Mouse (Mus musculus) intestine, postnatal 0 days (tissue): ENCODE data around the gene Gap43. TPM values are rescaled to one million over a fixed set of nuclear protein-coding genes. Genes with fewer than 3 reads are reported as not detected.

Experiments used
- ATAC-seq: fragments of 200-750 bp; cut with Nextera tagmentation; 2 replicates; pipeline ENCODE4 v1.8.0; 2017; ENCODE audit warnings: mild to moderate bottlenecking, moderate TSS enrichment, moderate library complexity
- H3K27ac ChIP-seq: fragments of 300-500 bp; sonication (generic); 2 replicates; pipeline ENCODE4 v1.5.1; 2014; ENCODE audit warnings: mild to moderate bottlenecking, low read depth, low read length, moderate library complexity
- H3K27me3 ChIP-seq: fragments of 300-500 bp; sonication (generic); replicated peaks from 2 replicates; pipeline ENCODE4 v1.6.1; 2014; ENCODE audit warnings: low read length, mixed read lengths; ENCODE audit not compliant: control insufficient read depth, insufficient read depth
- H3K36me3 ChIP-seq: fragments of 300-500 bp; sonication (generic); 2 replicates; pipeline ENCODE4 v1.6.1; 2014; ENCODE audit warnings: mild to moderate bottlenecking, moderate library complexity; ENCODE audit not compliant: control insufficient read depth, insufficient read depth
- H3K4me1 ChIP-seq: fragments of 300-500 bp; sonication (generic); replicated peaks from 2 replicates; pipeline ENCODE4 v1.6.1; 2014; ENCODE audit warnings: antibody characterized with exemption, low read length, mixed read lengths; ENCODE audit not compliant: control insufficient read depth, insufficient read depth
- H3K4me2 ChIP-seq: fragments of 300-500 bp; sonication (generic); replicated peaks from 2 replicates; pipeline ENCODE4 v1.6.1; 2014; ENCODE audit warnings: low read depth, mild to moderate bottlenecking, moderate library complexity
- H3K4me3 ChIP-seq: fragments of 300-500 bp; sonication (generic); 2 replicates; pipeline ENCODE4 v1.5.1; 2014; ENCODE audit warnings: low read depth, low read length
- H3K9ac ChIP-seq: fragments of 300-500 bp; sonication (generic); 2 replicates; pipeline ENCODE4 v1.6.1; 2014; ENCODE audit warnings: mild to moderate bottlenecking, low read depth, low read length
- H3K9me3 ChIP-seq: fragments of 300-500 bp; sonication (generic); 2 replicates; pipeline ENCODE4 v1.6.1; 2016; ENCODE audit warnings: mixed run types; ENCODE audit not compliant: control insufficient read depth
- CTCF ChIP-seq: sonication (generic); IDR thresholded peaks from 2 replicates; pipeline ENCODE4 v1.5.1; 2016; ENCODE audit warnings: low read depth, mild to moderate bottlenecking, control low read depth, antibody characterized with exemption, moderate library complexity
- WGBS: fragments of 180-500 bp; shearing (Covaris S2); extraction: QIAGEN DNeasy Blood & Tissue Kit; methylation state at CpG from one replicate; pipeline ENCODE4 v1.1.7; 2014; 5-methylcytosine and 5-hydroxymethylcytosine counted together
- polyA plus RNA-seq: library from polyadenylated mRNA; unstranded; fragments of >200 nt; fragmentation: Nextera tagmentation; extraction: Ambion mirVana; gene quantifications from 2 replicates; pipeline ENCODE4 v1.2.1, GENCODE M21; 2015

Gap43 gene
- polyA plus RNA-seq, 1 experiment from 2014 or later = 39.6 TPM

GRCm38 (mm10) chr16:42336610-42337009 is 3.8 kb downstream of the Gap43 start:
- Histone ChIP-seq H3K9me3 (no peaks in the 10 kb centered on the region), H3K9ac (no peak overlapping the region), H3K4me2 (no peak overlapping the region), H3K36me3 (no peaks in the 10 kb centered on the region), H3K27ac (no peak overlapping the region), H3K4me1 (peaks cover 2% of the 10 kb centered on the region; the same call in 1 of the 2 replicates), H3K27me3 (peaks cover 10% of the 10 kb centered on the region), H3K4me3 (no peak overlapping the region)
- TF ChIP-seq CTCF = no peak
- ATAC-seq = no peak
- 30% methylated on average over 2 of the region's 2 CpGs for WGBS

GRCm38 (mm10) chr16:42332321-42332720 is 8.1 kb downstream of the Gap43 start:
- no peaks in the 10 kb centered on the region for H3K27me3 ChIP-seq
- H3K4me3 ChIP-seq = no peak overlapping the region
- H3K36me3 ChIP-seq = no peaks in the 10 kb centered on the region
- WGBS = 16% methylated on average over 4 of the region's 4 CpGs
- no peak overlapping the region for H3K27ac ChIP-seq
- no peak overlapping the region for H3K9ac ChIP-seq
- no peak for TF ChIP-seq CTCF
- no peak overlapping the region for H3K4me2 ChIP-seq
- ATAC-seq = no peak
- no peaks in the 10 kb centered on the region for H3K4me1 ChIP-seq
- no peaks in the 10 kb centered on the region for H3K9me3 ChIP-seq

- 76% methylated on average over 2 of the region's 2 CpGs for WGBS
- Histone ChIP-seq H3K9ac (no peak overlapping the region), H3K9me3 (no peaks in the 10 kb centered on the region), H3K27me3 (no peaks in the 10 kb centered on the region), H3K4me3 (no peak overlapping the region), H3K4me2 (no peak overlapping the region), H3K27ac (no peak overlapping the region), H3K4me1 (no peaks in the 10 kb centered on the region), H3K36me3 (no peaks in the 10 kb centered on the region)
- no peak for ATAC-seq
- no peak for TF ChIP-seq CTCF
Observed at GRCm38 (mm10) chr16:42326191-42326590, 14.3 kb downstream of the Gap43 start.

- ATAC-seq = no peak
- Histone ChIP-seq H3K9me3 (no peaks in the 10 kb centered on the region), H3K4me3 (no peak overlapping the region), H3K4me1 (no peaks in the 10 kb centered on the region), H3K36me3 (no peaks in the 10 kb centered on the region), H3K27ac (no peak overlapping the region), H3K4me2 (no peak overlapping the region), H3K27me3 (no peaks in the 10 kb centered on the region), H3K9ac (no peak overlapping the region)
- no peak for TF ChIP-seq CTCF
Observed at GRCm38 (mm10) chr16:42325536-42325935, 14.9 kb downstream of the Gap43 start.

GRCm38 (mm10) chr16:42319831-42320230 is 20.6 kb downstream of the Gap43 start:
- H3K27ac ChIP-seq = no peak overlapping the region
- no peak overlapping the region for H3K4me2 ChIP-seq
- H3K4me1 ChIP-seq = no peaks in the 10 kb centered on the region
- TF ChIP-seq CTCF = no peak
- H3K4me3 ChIP-seq = no peak overlapping the region
- H3K27me3 ChIP-seq = no peaks in the 10 kb centered on the region
- no peaks in the 10 kb centered on the region for H3K36me3 ChIP-seq
- no peaks in the 10 kb centered on the region for H3K9me3 ChIP-seq
- no peak overlapping the region for H3K9ac ChIP-seq
- ATAC-seq = no peak

- Histone ChIP-seq H3K4me3 (no peak overlapping the region), H3K27ac (no peak overlapping the region), H3K4me1 (no peaks in the 10 kb centered on the region), H3K9ac (no peak overlapping the region), H3K36me3 (no peaks in the 10 kb centered on the region), H3K27me3 (no peaks in the 10 kb centered on the region), H3K9me3 (no peaks in the 10 kb centered on the region), H3K4me2 (no peak overlapping the region)
- ATAC-seq = no peak
- no peak for TF ChIP-seq CTCF
- whole genome bisulfite sequencing = 75% methylated on average over 5 of the region's 5 CpGs
Observed at GRCm38 (mm10) chr16:42319365-42319764, 21.1 kb downstream of the Gap43 start.

GRCm38 (mm10) chr16:42312125-42312524 is 28.3 kb downstream of the Gap43 start:
- TF ChIP-seq CTCF = no peak
- Histone ChIP-seq H3K4me3 (no peak overlapping the region), H3K9me3 (no peaks in the 10 kb centered on the region), H3K4me2 (no peak overlapping the region), H3K36me3 (no peaks in the 10 kb centered on the region), H3K27ac (no peak overlapping the region), H3K4me1 (no peaks in the 10 kb centered on the region), H3K9ac (no peak overlapping the region), H3K27me3 (no peaks in the 10 kb centered on the region)
- 87% methylated on average over 1 of the region's 1 CpGs for WGBS
- ATAC-seq = no peak
